Mouse (Mus musculus): Measurements from ENCODE around the gene Immp2l. TPM values are rescaled to one million over a fixed set of nuclear protein-coding genes. Genes with fewer than 3 reads are reported as not detected.

Gene Immp2l
- total and polyA plus RNA-seq, 2 experiments from 2014 or later = 1.7 to 10.9 TPM

- DNase-seq (ENCODE audit: low spot score) (no peak), ATAC-seq (no peak)
- no peaks in the 10 kb centered on the region for H3K9me3 ChIP-seq (ENCODE audit: low read length)
- no peaks in the 10 kb centered on the region for H3K27me3 ChIP-seq (ENCODE audit: insufficient read depth, low read length)
- H3K4me2 ChIP-seq (ENCODE audit: low read depth, low read length) = no peak overlapping the region
- no peak overlapping the region for H3K27ac ChIP-seq
- TF ChIP-seq CTCF (IDR thresholded peaks at IDR 0.05; ENCODE audit: low read depth) = no peak
- H3K9ac ChIP-seq (replicated peaks; ENCODE audit: low read length) = no peak overlapping the region
- no peaks in the 10 kb centered on the region for H3K36me3 ChIP-seq (ENCODE audit: insufficient read depth, low read length)
- H3K4me3 ChIP-seq (ENCODE audit: low read length) = no peak overlapping the region
- WGBS = 96% methylated on average over 4 of the region's 4 CpGs
- H3K4me1 ChIP-seq (ENCODE audit: insufficient read depth, low read length) = no peaks in the 10 kb centered on the region
These were observed 527.7 kb downstream of the Immp2l start for GRCm38 (mm10) chr12:41551578-41551977.

DNA sequence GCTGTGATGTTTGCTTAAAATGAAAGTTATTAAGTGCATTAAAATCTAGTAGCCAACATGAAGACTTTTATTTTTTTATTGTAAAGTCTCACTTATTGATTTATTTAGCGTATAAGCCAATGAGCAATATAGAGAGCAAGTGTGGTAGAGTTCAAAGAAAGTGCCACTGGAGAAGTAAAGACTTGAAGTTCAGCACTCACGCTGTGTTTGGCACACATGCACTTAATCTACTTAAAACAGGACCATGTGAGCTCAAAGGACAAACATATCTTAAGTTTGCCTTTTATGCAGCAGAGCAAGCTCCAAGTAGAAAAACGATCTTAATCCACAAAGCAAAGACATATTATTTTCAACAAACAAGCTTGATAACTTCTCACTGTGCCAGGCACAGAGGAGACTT is 533.9 kb downstream of the Immp2l start:
- H3K9ac ChIP-seq (replicated peaks; ENCODE audit: low read length) = no peak overlapping the region
- ATAC-seq (no peak), DNase-seq (ENCODE audit: low spot score) (no peak)
- no peaks in the 10 kb centered on the region for H3K4me1 ChIP-seq (ENCODE audit: insufficient read depth, low read length)
- no peaks in the 10 kb centered on the region for H3K9me3 ChIP-seq (ENCODE audit: low read length)
- no peak overlapping the region for H3K27ac ChIP-seq
- no peak for TF ChIP-seq CTCF (IDR thresholded peaks at IDR 0.05; ENCODE audit: low read depth)
- no peaks in the 10 kb centered on the region for H3K36me3 ChIP-seq (ENCODE audit: insufficient read depth, low read length)
- H3K4me3 ChIP-seq (ENCODE audit: low read length) = no peak overlapping the region
- 57% methylated on average over 3 of the region's 3 CpGs for WGBS
- H3K27me3 ChIP-seq (ENCODE audit: insufficient read depth, low read length) = no peaks in the 10 kb centered on the region
- no peak overlapping the region for H3K4me2 ChIP-seq (ENCODE audit: low read depth, low read length)

- WGBS = 25% methylated on average over 5 of the region's 5 CpGs
- ATAC-seq (no peak), DNase-seq (ENCODE audit: low spot score) (peak; percentile 2)
- Histone ChIP-seq H3K27me3 (ENCODE audit: insufficient read depth, low read length) (no peaks in the 10 kb centered on the region), H3K4me1 (ENCODE audit: insufficient read depth, low read length) (no peaks in the 10 kb centered on the region), H3K4me2 (ENCODE audit: low read depth, low read length) (no peak overlapping the region), H3K9ac (replicated peaks; ENCODE audit: low read length) (no peak overlapping the region), H3K9me3 (ENCODE audit: low read length) (no peaks in the 10 kb centered on the region), H3K36me3 (ENCODE audit: insufficient read depth, low read length) (no peaks in the 10 kb centered on the region), H3K4me3 (ENCODE audit: low read length) (no peak overlapping the region), H3K27ac (no peak overlapping the region)
- no peak for TF ChIP-seq CTCF (IDR thresholded peaks at IDR 0.05; ENCODE audit: low read depth)
These were observed 535.3 kb downstream of the Immp2l start for GRCm38 (mm10) chr12:41558956-41559735.

- Histone ChIP-seq H3K4me1 (ENCODE audit: insufficient read depth, low read length) (no peaks in the 10 kb centered on the region; the same call in 1 of the 2 replicates), H3K27me3 (ENCODE audit: insufficient read depth, low read length) (no peaks in the 10 kb centered on the region), H3K4me2 (ENCODE audit: low read depth, low read length) (peak overlapping the region; percentile 31), H3K9ac (replicated peaks; ENCODE audit: low read length) (no peak overlapping the region), H3K27ac (no peak overlapping the region), H3K36me3 (ENCODE audit: insufficient read depth, low read length) (no peaks in the 10 kb centered on the region), H3K4me3 (ENCODE audit: low read length) (no peak overlapping the region), H3K9me3 (ENCODE audit: low read length) (no peaks in the 10 kb centered on the region)
- peak; percentile 32 for DNase-seq (ENCODE audit: low spot score)
- no peak for TF ChIP-seq CTCF (IDR thresholded peaks at IDR 0.05; ENCODE audit: low read depth)
- 15% methylated on average over 18 of the region's 18 CpGs for WGBS
- ATAC-seq = peak; percentile 87
These were observed 541.9 kb downstream of the Immp2l start for GRCm38 (mm10) chr12:41565540-41566432.

GRCm38 (mm10) chr12:41566433-41566794 is 542.5 kb downstream of the Immp2l start:
- H3K9ac ChIP-seq (replicated peaks; ENCODE audit: low read length) = no peak overlapping the region
- peak; percentile 53; the same call in 1 of the 2 replicates for ATAC-seq
- WGBS = 33% methylated on average over 1 of the region's 1 CpGs

GRCm38 (mm10) chr12:41573754-41574153 is 549.9 kb downstream of the Immp2l start:
- WGBS = 44% methylated on average over 3 of the region's 3 CpGs
- H3K9ac ChIP-seq (replicated peaks; ENCODE audit: low read length) = no peak overlapping the region
- H3K4me1 ChIP-seq (ENCODE audit: insufficient read depth, low read length) = no peaks in the 10 kb centered on the region
- no peak for ATAC-seq
- no peak overlapping the region for H3K4me3 ChIP-seq (ENCODE audit: low read length)
- no peak overlapping the region for H3K27ac ChIP-seq
- no peak for TF ChIP-seq CTCF (IDR thresholded peaks at IDR 0.05; ENCODE audit: low read depth)
- H3K36me3 ChIP-seq (ENCODE audit: insufficient read depth, low read length) = no peaks in the 10 kb centered on the region
- H3K27me3 ChIP-seq (ENCODE audit: insufficient read depth, low read length) = no peaks in the 10 kb centered on the region
- H3K9me3 ChIP-seq (ENCODE audit: low read length) = no peaks in the 10 kb centered on the region
- no peak for DNase-seq (ENCODE audit: low spot score)
- H3K4me2 ChIP-seq (ENCODE audit: low read depth, low read length) = no peak overlapping the region

More at GRCm38 (mm10) chr12:41566433-41566794, 542.5 kb downstream of the Immp2l start:
- no peak for TF ChIP-seq CTCF (IDR thresholded peaks at IDR 0.05; ENCODE audit: low read depth)
- no peaks in the 10 kb centered on the region for H3K36me3 ChIP-seq (ENCODE audit: insufficient read depth, low read length)
- peak; percentile 5 for DNase-seq (ENCODE audit: low spot score)
- no peak overlapping the region for H3K27ac ChIP-seq
- no peak overlapping the region for H3K4me3 ChIP-seq (ENCODE audit: low read length)
- no peaks in the 10 kb centered on the region; the same call in 1 of the 2 replicates for H3K4me1 ChIP-seq (ENCODE audit: insufficient read depth, low read length)
- no peaks in the 10 kb centered on the region for H3K9me3 ChIP-seq (ENCODE audit: low read length)
- H3K27me3 ChIP-seq (ENCODE audit: insufficient read depth, low read length) = no peaks in the 10 kb centered on the region
- peak overlapping the region; percentile 31 for H3K4me2 ChIP-seq (ENCODE audit: low read depth, low read length)

Data from hindbrain, postnatal 0 days (tissue).